Mouse (Mus musculus): ENCODE results near the gene Ube2i. TPM values are rescaled to one million over a fixed set of nuclear protein-coding genes. Genes with fewer than 3 reads are reported as not detected.
A peak's percentile ranks its signal among the peaks of the same experiment; 100 is the strongest.

Gene Ube2i
- 10 to 100 TPM; 59.4 to 68.5 TPM for total RNA-seq (2021)
- long read RNA-seq, experiment 1, transcript Ube2i-213 (7 exons, 824 nt) = major isoform, 69 of 84 reads
- long read RNA-seq, experiment 1, partial matches to known transcripts = 1 of 84 reads
- long read RNA-seq, experiment 1, other reads (novel, unspliced or antisense) = 8 of 84 reads
- long read RNA-seq, experiment 2, transcript Ube2i-213 (7 exons, 824 nt) = major isoform, 65 of 83 reads
- long read RNA-seq, experiment 2, partial matches to known transcripts = 4 of 83 reads
- long read RNA-seq, experiment 2, other reads (novel, unspliced or antisense) = 11 of 83 reads

GRCm38 (mm10) chr17:25274571-25275346, at the start of gene Ube2i:
Gene Ube2i, minus strand, starts transcription at chr17:25274622.
- intact Hi-C loops (cut with DNase I) = loop anchor here (5.0 kb wide), 3 partner anchors 87 to 337 kb away; partner anchors contain the start of genes Mapk8ip3, Telo2 and Unkl
- peak within 1 kb of the TSS; percentile 99 for H3K27ac ChIP-seq
- no peak for TF ChIP-seq CTCF (IDR thresholded peaks at IDR 0.05)
- no peak for DNase-seq
- H3K4me3 ChIP-seq = peak within 1 kb of the TSS; percentile 89

DNA sequence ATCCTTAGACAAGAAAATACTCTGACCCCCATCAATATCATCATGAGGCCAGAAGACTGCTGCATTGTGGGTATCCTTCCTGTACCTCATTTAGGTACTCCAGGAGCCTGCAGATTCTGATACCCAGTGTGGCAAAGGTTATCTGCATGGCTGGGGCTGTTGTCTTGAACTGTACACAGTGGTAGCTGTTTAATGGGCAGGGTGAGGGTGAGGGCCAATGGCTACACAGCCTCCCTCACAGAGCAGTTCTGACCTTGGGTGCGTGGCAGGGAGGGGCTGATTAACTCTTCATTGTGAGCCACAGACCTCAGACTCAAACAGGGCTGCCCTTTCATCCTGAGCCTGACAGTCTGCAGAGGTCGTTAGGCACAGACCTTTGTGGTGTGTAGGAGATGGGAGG, 48.5 kb upstream of the Ube2i start:
- no peak for DNase-seq
- intact Hi-C loops (cut with DNase I) = no loop called here
- no peak overlapping the region for H3K4me3 ChIP-seq
- H3K27ac ChIP-seq = no peak overlapping the region
- TF ChIP-seq CTCF (IDR thresholded peaks at IDR 0.05) = no peak

DNA sequence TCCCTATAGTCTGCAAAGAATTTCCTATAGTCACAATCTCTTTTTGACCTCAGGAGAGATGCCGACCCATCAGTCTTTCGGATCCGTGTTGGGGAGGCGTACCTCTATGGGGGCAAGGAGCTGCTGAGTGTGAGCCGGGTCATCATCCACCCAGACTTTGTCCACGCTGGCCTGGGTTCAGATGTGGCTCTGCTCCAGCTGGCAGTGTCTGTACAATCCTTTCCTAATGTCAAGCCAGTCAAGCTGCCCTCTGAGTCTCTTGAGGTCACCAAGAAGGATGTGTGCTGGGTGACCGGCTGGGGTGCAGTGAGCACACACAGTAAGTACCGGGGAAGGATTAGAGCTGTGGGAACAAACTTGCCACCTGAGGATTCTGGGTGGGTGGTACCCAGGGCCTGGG, 46.4 kb upstream of the Ube2i start:
- H3K27ac ChIP-seq = no peak overlapping the region
- no peak for TF ChIP-seq CTCF (IDR thresholded peaks at IDR 0.05)
- no peak for DNase-seq
- no peak overlapping the region for H3K4me3 ChIP-seq
- intact Hi-C loops (cut with DNase I) = no loop called here

DNA sequence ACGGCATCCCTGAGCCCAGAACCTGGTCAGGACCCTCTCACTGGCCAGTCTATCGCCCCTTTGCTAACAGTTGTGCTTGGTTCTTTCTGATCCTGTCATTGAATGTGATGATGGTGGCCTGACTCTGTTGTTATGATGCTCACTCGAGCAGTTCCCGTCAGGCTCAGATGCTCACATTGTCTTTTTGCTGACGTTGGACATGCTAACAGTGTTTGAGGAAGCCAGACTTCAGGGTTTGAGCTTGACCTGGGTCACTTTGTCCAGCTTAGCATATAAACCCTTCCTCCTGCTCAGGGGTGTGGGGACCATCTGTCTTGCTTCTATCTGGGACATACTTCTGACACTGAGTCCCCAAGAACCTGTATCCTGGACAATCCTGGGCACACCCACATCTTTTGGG, 43.9 kb upstream of the Ube2i start, which contains the start of gene Prss29:
Gene Prss29 (plus strand): TSS at position 301 of the 400 bp plus-strand sequence.
- intact Hi-C loops (cut with DNase I) = no loop called here
- no peak within 1 kb of the TSS for H3K27ac ChIP-seq
- DNase-seq = no peak
- no peak for TF ChIP-seq CTCF (IDR thresholded peaks at IDR 0.05)
- H3K4me3 ChIP-seq = no peak within 1 kb of the TSS

GRCm38 (mm10) chr17:25308346-25308745, 33.9 kb upstream of the Ube2i start, which contains the start of gene Prss28:
Gene Prss28, plus strand, starts transcription at chr17:25308646.
- no peak for TF ChIP-seq CTCF (IDR thresholded peaks at IDR 0.05)
- Histone ChIP-seq H3K4me3 (no peak within 1 kb of the TSS), H3K27ac (no peak within 1 kb of the TSS)
- intact Hi-C loops (cut with DNase I) = no loop called here
- DNase-seq = no peak

DNA sequence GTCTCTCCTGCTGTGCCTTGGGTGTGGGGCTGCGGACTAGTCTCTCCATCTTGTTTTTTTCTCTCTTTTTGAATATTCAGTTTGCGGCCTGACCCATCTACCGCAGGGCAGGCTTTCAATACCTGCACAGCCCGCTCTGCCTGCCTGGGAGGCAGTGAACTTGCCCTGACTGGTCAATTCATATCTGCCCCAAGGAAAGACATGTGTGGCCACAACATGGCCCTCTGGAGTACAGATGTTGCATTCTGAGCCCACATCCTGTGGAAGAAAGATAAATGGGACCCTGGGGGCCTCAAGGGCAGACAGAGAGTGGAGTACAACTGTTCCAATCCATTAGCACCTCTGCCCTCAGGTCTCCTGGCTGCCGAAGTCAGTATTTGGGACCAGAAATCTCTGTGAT, 23.7 kb upstream of the Ube2i start, which contains the start of gene Prss34:
Gene Prss34 (plus strand): TSS at position 301 of the 400 bp plus-strand sequence.
- DNase-seq = no peak
- intact Hi-C loops (cut with DNase I) = no loop called here
- TF ChIP-seq CTCF (IDR thresholded peaks at IDR 0.05) = no peak
- H3K4me3 ChIP-seq = no peak within 1 kb of the TSS
- H3K27ac ChIP-seq = no peak within 1 kb of the TSS

DNA sequence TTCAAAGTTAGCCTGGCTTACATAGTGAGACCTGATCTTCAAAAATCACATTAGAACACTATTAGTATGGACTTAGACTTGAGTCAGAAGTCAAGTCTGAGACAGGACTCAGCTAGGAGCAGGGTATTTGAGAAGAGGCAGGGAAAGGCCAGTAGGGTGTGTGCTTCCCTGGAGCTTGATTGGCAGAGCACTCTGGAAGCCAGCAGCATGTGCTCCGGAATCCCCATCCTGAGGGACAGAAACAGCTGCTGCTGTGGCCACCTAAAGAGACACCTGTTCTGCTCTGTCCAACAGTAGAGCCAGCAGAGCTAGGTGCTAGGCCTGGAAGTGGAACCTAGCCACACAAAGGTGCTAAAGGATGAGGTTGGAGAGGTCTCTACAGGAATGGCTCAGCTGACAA, 19.7 kb upstream of the Ube2i start:
- peak; percentile 8; the same call in 1 of the 2 replicates for TF ChIP-seq CTCF (IDR thresholded peaks at IDR 0.05)
- H3K4me3 ChIP-seq = no peak overlapping the region
- no peak overlapping the region for H3K27ac ChIP-seq
- intact Hi-C loops (cut with DNase I) = no loop called here
- DNase-seq = peak; percentile 43

DNA sequence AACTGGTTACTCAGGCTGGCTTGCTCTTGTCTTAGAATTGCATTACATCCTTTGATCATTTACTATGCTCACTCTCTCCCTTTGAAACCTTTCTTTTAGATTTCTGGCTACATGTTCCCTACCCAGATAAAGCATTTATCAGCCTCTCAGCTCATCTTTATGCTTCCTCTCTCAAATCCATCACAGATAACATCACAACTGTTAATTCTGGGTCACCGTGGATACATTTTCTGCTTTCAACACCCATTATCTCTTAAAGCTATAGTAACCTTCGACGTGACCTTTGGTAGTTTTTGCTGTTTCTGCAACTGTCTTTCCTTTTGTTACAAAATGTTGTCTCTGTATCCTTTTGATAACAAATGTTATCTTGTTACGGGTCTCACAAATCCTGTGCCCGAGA, 19.1 kb upstream of the Ube2i start:
- no peak overlapping the region for H3K4me3 ChIP-seq
- no peak for TF ChIP-seq CTCF (IDR thresholded peaks at IDR 0.05)
- no peak for DNase-seq
- intact Hi-C loops (cut with DNase I) = no loop called here
- no peak overlapping the region for H3K27ac ChIP-seq

- DNase-seq = no peak
- H3K27ac ChIP-seq = no peak overlapping the region
- no peak for TF ChIP-seq CTCF (IDR thresholded peaks at IDR 0.05)
- intact Hi-C loops (cut with DNase I) = no loop called here
- no peak overlapping the region for H3K4me3 ChIP-seq
These were observed 16.0 kb upstream of the Ube2i start for GRCm38 (mm10) chr17:25290411-25290810.

DNA sequence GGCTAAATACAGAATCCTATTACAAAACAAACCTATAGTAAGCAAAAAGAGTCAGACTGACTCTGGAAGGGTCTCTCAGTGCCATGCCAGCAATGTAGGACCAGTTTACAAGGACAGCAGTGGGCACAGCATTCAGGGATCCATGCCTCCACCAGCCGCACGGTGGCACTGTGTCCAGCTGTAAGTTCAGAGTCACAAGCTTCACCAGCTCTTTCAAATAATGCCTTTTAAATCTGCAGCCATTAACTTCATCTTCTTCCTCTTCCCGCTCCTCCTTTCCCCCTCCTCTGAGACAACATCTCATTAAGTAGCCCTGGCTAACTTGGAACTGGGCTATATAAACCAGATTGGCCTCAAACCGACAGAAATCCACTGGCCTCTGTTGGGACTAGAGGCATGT, 14.4 kb upstream of the Ube2i start:
- intact Hi-C loops (cut with DNase I) = no loop called here
- TF ChIP-seq CTCF (IDR thresholded peaks at IDR 0.05) = peak; percentile 73
- Histone ChIP-seq H3K4me3 (no peak overlapping the region), H3K27ac (no peak overlapping the region)
- no peak for DNase-seq

GRCm38 (mm10) chr17:25285033-25285432, 10.6 kb upstream of the Ube2i start:
- intact Hi-C loops (cut with DNase I) = no loop called here
- peak; percentile 97 for TF ChIP-seq CTCF (IDR thresholded peaks at IDR 0.05)
- peak; percentile 62 for DNase-seq
- no peak overlapping the region for H3K4me3 ChIP-seq
- H3K27ac ChIP-seq = no peak overlapping the region

- intact Hi-C loops (cut with DNase I) = no loop called here
- no peak for TF ChIP-seq CTCF (IDR thresholded peaks at IDR 0.05)
- peak overlapping the region; percentile 38 for H3K4me3 ChIP-seq
- DNase-seq = peak; percentile 51
- H3K27ac ChIP-seq = peak overlapping the region; percentile 49; the same call in 1 of the 2 replicates
These were observed 7.7 kb upstream of the Ube2i start for GRCm38 (mm10) chr17:25282133-25282532.

- DNase-seq = no peak
- intact Hi-C loops (cut with DNase I) = no loop called here
- no peak overlapping the region for H3K27ac ChIP-seq
- no peak for TF ChIP-seq CTCF (IDR thresholded peaks at IDR 0.05)
- no peak overlapping the region for H3K4me3 ChIP-seq
These were observed 1.4 kb upstream of the Ube2i start for GRCm38 (mm10) chr17:25275833-25276232.
